29 mouse cellular contexts compared by ENCODE assay signal in the genomic region with DNA sequence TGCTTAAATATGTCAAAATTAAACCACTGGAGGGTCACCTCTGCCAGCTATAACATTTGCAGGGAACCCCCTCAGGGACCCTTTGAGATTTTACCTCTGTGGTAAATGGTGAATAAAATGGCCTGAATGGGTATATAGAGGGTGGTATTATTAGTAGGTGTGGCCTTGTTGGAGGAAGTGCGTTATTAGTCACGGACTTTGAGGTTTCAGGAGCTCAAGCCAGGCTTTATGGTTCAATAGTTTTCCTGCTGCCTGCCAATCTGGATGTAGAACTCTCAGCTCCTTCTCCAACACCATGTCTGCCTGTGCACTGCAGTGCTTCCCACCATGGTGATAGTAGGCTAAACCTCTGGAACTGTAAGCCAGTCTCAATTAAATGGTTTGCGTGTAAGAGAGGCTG. TPM values are rescaled to one million over a fixed set of nuclear protein-coding genes. Genes with fewer than 3 reads are reported as not detected.
DNase-seq lines count a peak whose midpoint lies in the region; ATAC-seq and TF ChIP-seq lines count a peak whose summit lies in the region.
"Had no signal": no experiment of that assay in that cellular context is flagged by ENCODE, and none has a peak within 500 bp of the region (broad histone marks: within the 10 kb centered on the region; RNA-seq: fewer than 3 reads in every experiment).

No protein-coding gene starts in this region.

- no peak overlapping the region for H3K9ac ChIP-seq in kidney, embryonic 14.5 days (ENCODE audit: low read depth, low read length)
- no peak overlapping the region for H3K9ac ChIP-seq in intestine, embryonic 16.5 days (ENCODE audit: low read depth, low read length)
- H3K9ac ChIP-seq in neural tube, embryonic 15.5 days (replicated peaks) = no peak overlapping the region
- H3K9ac ChIP-seq: heart, embryonic 15.5 days; limb, embryonic 15.5 days; liver, embryonic 15.5 days; lung, embryonic 14.5 days; midbrain, embryonic 15.5 days had no signal

- no peaks in the 10 kb centered on the region for H3K27me3 ChIP-seq in kidney, adult 2 months (replicated peaks; ENCODE audit: control insufficient read depth, insufficient read depth, low read length)
- no peaks in the 10 kb centered on the region for H3K27me3 ChIP-seq in kidney, embryonic 14.5 days (ENCODE audit: control insufficient read depth, insufficient read depth, low read length)
- H3K27me3 ChIP-seq in intestine, embryonic 16.5 days (replicated peaks; ENCODE audit: control insufficient read depth, insufficient read depth, low read length) = no peaks in the 10 kb centered on the region
- H3K27me3 ChIP-seq in neural tube, embryonic 15.5 days (replicated peaks) = no peaks in the 10 kb centered on the region
- H3K27me3 ChIP-seq: heart, embryonic 15.5 days; limb, embryonic 15.5 days; liver, embryonic 15.5 days; midbrain, embryonic 15.5 days had no signal

- H3K4me3 ChIP-seq in kidney, adult 2 months (ENCODE audit: insufficient read depth, low read depth, low read length) = no peak overlapping the region
- H3K4me3 ChIP-seq in kidney, embryonic 14.5 days (ENCODE audit: low read length) = no peak overlapping the region
- H3K4me3 ChIP-seq in intestine, embryonic 16.5 days (ENCODE audit: low read length) = no peak overlapping the region
- no peak overlapping the region for H3K4me3 ChIP-seq in neural tube, embryonic 15.5 days (replicated peaks)
- H3K4me3 ChIP-seq: erythroblast, embryonic 14.5 days; gastrocnemius, adult 2 months; heart, embryonic 10.5 days; heart, embryonic 15.5 days; limb, embryonic 10.5 days; limb, embryonic 15.5 days; liver, embryonic 15.5 days; midbrain, embryonic 10.5 days; midbrain, embryonic 15.5 days had no signal

- TF ChIP-seq POLR2A in kidney, adult 2 months (IDR thresholded peaks at IDR 0.05; ENCODE audit: low read depth, low read length) = no peak

- H3K9me3 ChIP-seq in kidney, embryonic 14.5 days (ENCODE audit: control insufficient read depth, low read length) = no peaks in the 10 kb centered on the region
- no peaks in the 10 kb centered on the region for H3K9me3 ChIP-seq in intestine, embryonic 16.5 days (ENCODE audit: control insufficient read depth, low read length)
- H3K9me3 ChIP-seq in neural tube, embryonic 15.5 days (replicated peaks) = no peaks in the 10 kb centered on the region
- H3K9me3 ChIP-seq: heart, embryonic 10.5 days; heart, embryonic 15.5 days; limb, embryonic 10.5 days; limb, embryonic 15.5 days; liver, embryonic 15.5 days; midbrain, embryonic 10.5 days; midbrain, embryonic 15.5 days had no signal

- H3K4me2 ChIP-seq in kidney, embryonic 14.5 days (replicated peaks; ENCODE audit: low read depth, low read length) = no peak overlapping the region
- no peak overlapping the region for H3K4me2 ChIP-seq in intestine, embryonic 16.5 days (ENCODE audit: low read depth, low read length)
- no peak overlapping the region for H3K4me2 ChIP-seq in neural tube, embryonic 15.5 days
- H3K4me2 ChIP-seq: heart, embryonic 15.5 days; limb, embryonic 15.5 days; liver, embryonic 15.5 days; lung, embryonic 14.5 days; midbrain, embryonic 15.5 days had no signal

- H3K36me3 ChIP-seq in kidney, adult 2 months (ENCODE audit: control insufficient read depth, insufficient read depth, low read length) = peaks cover 2% of the 10 kb centered on the region; the same call in 1 of the 2 replicates
- H3K36me3 ChIP-seq in kidney, embryonic 14.5 days (ENCODE audit: control insufficient read depth, insufficient read depth, low read length) = peaks cover 19% of the 10 kb centered on the region
- H3K36me3 ChIP-seq in intestine, embryonic 16.5 days (ENCODE audit: control insufficient read depth, insufficient read depth, low read length) = peaks cover 4% of the 10 kb centered on the region; the same call in 1 of the 2 replicates
- H3K36me3 ChIP-seq in neural tube, embryonic 15.5 days = peaks cover 15% of the 10 kb centered on the region

- no peak for TF ChIP-seq CTCF in kidney, adult 2 months (conservative IDR thresholded peaks at IDR 0.05; ENCODE audit: insufficient read depth, insufficient read length, low read depth, low read length)

- no peak overlapping the region for H3K27ac ChIP-seq in kidney, adult 2 months (ENCODE audit: insufficient read depth, low read depth, low read length)
- no peak overlapping the region for H3K27ac ChIP-seq in kidney, embryonic 14.5 days (ENCODE audit: low read depth, low read length)
- H3K27ac ChIP-seq in intestine, embryonic 16.5 days (ENCODE audit: low read length) = no peak overlapping the region
- no peak overlapping the region for H3K27ac ChIP-seq in neural tube, embryonic 15.5 days (replicated peaks)
- H3K27ac ChIP-seq: gastrocnemius, adult 2 months; heart, embryonic 10.5 days; heart, embryonic 15.5 days; limb, embryonic 10.5 days; limb, embryonic 15.5 days; liver, embryonic 15.5 days; midbrain, embryonic 10.5 days; midbrain, embryonic 15.5 days; stomach, postnatal 0 days had no signal

- ATAC-seq in kidney, embryonic 14.5 days (ENCODE audit: low FRiP score, low TSS enrichment) = no peak
- peak; percentile 52 for ATAC-seq in intestine, embryonic 16.5 days
- no peak for ATAC-seq in neural tube, embryonic 15.5 days (ENCODE audit: low FRiP score)
- ATAC-seq: activated CD4-positive, CD25-positive, alpha-beta regulatory T cell, adult 4 months; forebrain, embryonic 16.5 days; hindbrain, embryonic 16.5 days; midbrain, embryonic 15.5 days had no signal

- DNase-seq in kidney, adult 2 months = peak; percentile 73
- DNase-seq in 3134 (ENCODE audit: extremely low read depth, insufficient read length, low spot score) (peak; percentile 8), A20 (ENCODE audit: low read depth, low spot score) (peak; percentile 30)
- DNase-seq in retina, embryonic 14.5 days (ENCODE audit: low spot score) = no peak
- no peak for DNase-seq in layer of hippocampus, postnatal 10 days (ENCODE audit: low spot score in 2 of 2)
- DNase-seq: adrenal gland, adult 8-10 months; cerebellum, adult 2 months; cerebellum, postnatal 14 days; gastrocnemius, adult 2 months; lung, embryonic 14.5 days; lung, postnatal 14 days; right cerebral cortex, postnatal 4 days; thymus, adult 2 months; thymus, postnatal 4 days had no signal

- WGBS in kidney, adult 2 months = 36% methylated on average over 3 of the region's 3 CpGs
- WGBS in kidney, embryonic 14.5 days = 38% methylated on average over 3 of the region's 3 CpGs
- WGBS in intestine, embryonic 16.5 days = 69% methylated on average over 3 of the region's 3 CpGs
- WGBS in neural tube, embryonic 15.5 days = 51% methylated on average over 3 of the region's 3 CpGs

- H3K4me1 ChIP-seq in kidney, adult 2 months (ENCODE audit: control insufficient read depth, insufficient read depth, low read length) = peaks cover 11% of the 10 kb centered on the region
- peaks cover 6% of the 10 kb centered on the region; the same call in 1 of the 2 replicates for H3K4me1 ChIP-seq in kidney, embryonic 14.5 days (ENCODE audit: control insufficient read depth, insufficient read depth, low read length)
- peaks cover 12% of the 10 kb centered on the region for H3K4me1 ChIP-seq in intestine, embryonic 16.5 days (ENCODE audit: control insufficient read depth, insufficient read depth, low read length)
- peaks cover 6% of the 10 kb centered on the region; the same call in 1 of the 2 replicates for H3K4me1 ChIP-seq in neural tube, embryonic 15.5 days
- H3K4me1 ChIP-seq: limb, embryonic 10.5 days; liver, embryonic 15.5 days had no signal

RNA-seq across cellular contexts. Expression of a gene that starts 27.7 kb away (rescaled TPM):
- polyA plus RNA-seq in kidney, adult 2 months (2012; rRNA removed) = 28.5 and 32.7 TPM in 2 replicates
- 60.3 and 119 TPM in 2 replicates for polyA plus RNA-seq in kidney, embryonic 14.5 days (2014; fragmentation: Nextera tagmentation; extraction: Ambion mirVana)
- 89.3 and 93.9 TPM in 2 replicates for polyA plus RNA-seq in intestine, embryonic 16.5 days (2015; fragmentation: Nextera tagmentation; extraction: Ambion mirVana)
- 39.0 and 51.2 TPM in 2 replicates for polyA plus RNA-seq in neural tube, embryonic 15.5 days (2015; fragmentation: Nextera tagmentation; extraction: Ambion mirVana)
- total RNA-seq in layer of hippocampus, postnatal 10 days (2021) = 100 to 1,000 TPM; 115 TPM

Comparison
In these comparisons a context has a peak if more than half of its experiments do, and no peak if none do; other contexts are left out.
1. DNase-seq: peak in kidney, adult 2 months (single experiment), 3134 (single experiment) and A20 (single experiment); none in retina, embryonic 14.5 days (single experiment) and layer of hippocampus, postnatal 10 days (0 of 2).